Mouse (Mus musculus) ES-E14 (cell line): ENCODE data around the gene Ldhd.

Experiments
- CHD2 ChIP-seq: IDR thresholded peaks from 2 replicates; pipeline ENCODE4 v1.6.1; 2014; ENCODE audit warnings: mild to moderate bottlenecking, low read depth, low read length, inconsistent platforms
- ZC3H11A ChIP-seq: IDR thresholded peaks from 2 replicates; pipeline ENCODE4 v1.6.1; 2012; ENCODE audit warnings: low read depth, mild to moderate bottlenecking, inconsistent platforms, low read length, borderline replicate concordance
- ZNF384 ChIP-seq: IDR thresholded peaks from 2 replicates; pipeline ENCODE4 v1.6.1; 2012; ENCODE audit warnings: low read depth, low read length, inconsistent platforms

GRCm38 (mm10) chr8:111595712-111596484 is 34.3 kb downstream of the Ldhd start:
- TF ChIP-seq CHD2 (no peak), ZC3H11A (no peak), ZNF384 (no peak)
